Mouse (Mus musculus) hematopoietic stem cell, adult 5-6 weeks (primary cell): ENCODE data around the gene Cfap43. TPM values are rescaled to one million over a fixed set of nuclear protein-coding genes. Genes with fewer than 3 reads are reported as not detected.
A peak's percentile ranks its signal among the peaks of the same experiment; 100 is the strongest.

Experiments
- ATAC-seq, 2 experiments: fragments of 125-278 bp in 1 of 2; replicated peaks in 1 of 2; 2 replicates each; pipeline ENCODE4 v1.8.0; 2016 to 2017; ENCODE audit warnings: inconsistent platforms in 2 of 2, mild to moderate bottlenecking in 2 of 2, moderate number of reproducible peaks in 2 of 2, low read depth in 1 of 2, moderate TSS enrichment in 1 of 2; ENCODE audit not compliant: low FRiP score in 2 of 2, poor library complexity in 2 of 2, severe bottlenecking in 2 of 2, insufficient read depth in 1 of 2, low TSS enrichment in 1 of 2
- total RNA-seq: library from RNA; stranded (forward); fragments of 172-1452, 232-1000 nt; gene quantifications from 2 replicates; pipeline ENCODE4 v1.2.3, GENCODE M21; 2017

Cfap43 gene
- total RNA-seq, 1 experiment from 2014 or later = 0.10 TPM

DNA sequence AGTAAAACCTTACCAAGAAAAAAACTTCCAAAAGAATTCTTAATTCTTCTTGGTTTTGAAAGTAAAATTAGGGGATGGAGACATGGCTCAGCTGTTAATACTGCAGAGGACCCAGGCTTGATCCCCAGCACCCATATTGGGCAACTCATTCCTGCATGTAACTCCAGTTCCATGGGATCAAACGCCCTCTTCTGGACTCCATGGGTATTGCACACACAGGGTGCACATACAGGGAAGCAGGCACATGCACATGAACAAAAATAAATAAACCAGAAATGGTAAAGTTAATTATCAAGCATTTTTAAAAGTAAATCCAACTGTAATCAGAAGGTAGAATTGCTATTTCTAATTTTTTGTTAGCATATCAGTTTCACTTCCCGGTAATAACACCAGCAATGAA is 202.9 kb downstream of the Cfap43 start:
- no peak for ATAC-seq

DNA sequence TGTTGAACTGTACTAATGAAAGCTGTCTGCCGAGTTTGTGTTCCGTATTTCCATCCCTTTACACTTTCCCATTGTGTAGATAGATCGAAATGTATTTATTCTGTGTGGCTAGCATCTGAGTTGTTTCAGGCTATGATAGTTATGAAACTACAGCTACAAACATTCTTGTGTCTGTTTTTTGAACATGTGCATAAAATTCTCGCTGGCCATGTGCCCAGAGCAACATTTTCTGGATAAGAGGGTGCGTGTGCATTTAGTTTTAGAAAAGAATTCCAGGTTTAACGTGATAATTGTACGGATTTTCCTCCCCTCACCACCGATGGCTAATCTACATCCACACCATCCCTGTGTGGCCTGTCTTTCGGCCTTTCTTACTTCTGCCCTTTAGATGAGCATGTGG is 205.6 kb downstream of the Cfap43 start:
- no peak for ATAC-seq

DNA sequence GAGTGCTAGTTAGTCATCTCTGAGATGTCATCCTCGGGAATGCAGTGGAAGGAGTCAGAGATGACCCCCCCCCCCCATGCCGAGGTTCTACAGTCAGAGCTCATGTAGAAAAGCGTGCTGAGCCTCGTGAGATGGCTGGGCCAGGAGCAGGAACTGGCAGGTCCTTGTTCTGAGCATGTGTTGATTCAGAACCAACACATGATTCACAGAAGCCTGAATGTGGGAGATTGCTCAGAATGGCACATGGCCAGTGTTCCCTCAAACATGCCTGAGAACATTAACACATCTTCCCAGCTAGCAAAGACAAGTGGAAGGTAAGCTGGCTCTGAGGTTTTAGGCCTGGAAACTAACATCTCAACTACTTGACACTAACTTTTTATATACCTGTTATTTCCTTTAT is 208.7 kb downstream of the Cfap43 start:
- ATAC-seq = no peak

DNA sequence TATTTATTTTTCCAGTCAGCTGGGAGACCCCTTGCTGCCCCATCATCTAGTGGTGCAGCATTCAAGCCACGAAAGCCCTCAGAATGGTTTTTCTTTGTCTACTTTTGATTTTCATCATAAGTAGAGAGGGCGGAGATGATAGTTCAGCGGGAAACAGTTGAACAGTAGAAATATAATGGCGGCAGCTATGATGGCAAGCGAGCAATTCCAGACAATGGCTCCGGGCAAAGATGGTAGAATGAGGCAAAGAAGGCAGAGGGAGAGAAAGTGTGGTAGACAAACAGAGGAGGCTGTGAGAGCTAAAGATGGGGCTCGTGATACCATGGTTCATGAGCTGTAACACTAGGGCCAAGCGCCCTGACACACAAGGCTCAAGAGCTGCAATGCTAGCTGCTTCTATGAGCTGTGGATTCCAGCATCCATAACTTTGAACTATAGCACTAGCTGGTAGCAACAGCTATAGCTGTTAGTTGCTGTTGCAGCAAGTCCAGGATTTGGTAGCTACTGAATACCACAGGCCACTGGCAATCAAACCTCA is 213.2 kb downstream of the Cfap43 start:
- no peak for ATAC-seq

DNA sequence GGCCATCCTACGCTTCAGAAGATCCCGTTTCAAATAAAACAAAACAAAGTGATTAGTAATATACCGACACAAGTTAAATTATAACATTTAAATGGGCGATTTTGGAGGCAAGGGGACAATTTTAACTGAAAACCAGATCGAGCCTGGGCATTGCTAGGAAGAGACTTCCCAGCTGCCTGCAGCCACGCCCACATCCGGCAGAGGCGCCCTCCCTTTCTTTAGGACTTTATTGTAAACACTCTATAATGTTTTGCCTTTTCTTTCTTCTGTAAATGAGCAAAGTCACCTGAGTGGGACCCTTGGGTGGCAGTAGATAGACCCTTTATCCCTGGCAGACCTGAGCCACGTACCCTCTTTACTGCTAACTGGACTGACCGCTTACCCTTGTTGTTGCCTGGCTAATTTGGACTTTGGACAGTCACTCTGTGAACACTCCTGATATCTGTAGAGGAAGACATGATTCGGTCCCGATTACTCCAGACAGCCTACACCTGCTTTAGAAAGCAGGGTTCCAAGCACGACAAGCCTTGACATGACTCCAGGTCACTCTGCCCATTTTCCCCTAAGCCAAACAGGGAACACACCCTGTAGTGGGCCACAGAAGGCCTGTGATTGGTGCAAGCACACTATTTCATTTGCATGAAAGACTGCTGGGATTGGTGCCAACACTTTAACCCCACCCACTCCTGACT is 213.9 kb downstream of the Cfap43 start:
- no peak for ATAC-seq

DNA sequence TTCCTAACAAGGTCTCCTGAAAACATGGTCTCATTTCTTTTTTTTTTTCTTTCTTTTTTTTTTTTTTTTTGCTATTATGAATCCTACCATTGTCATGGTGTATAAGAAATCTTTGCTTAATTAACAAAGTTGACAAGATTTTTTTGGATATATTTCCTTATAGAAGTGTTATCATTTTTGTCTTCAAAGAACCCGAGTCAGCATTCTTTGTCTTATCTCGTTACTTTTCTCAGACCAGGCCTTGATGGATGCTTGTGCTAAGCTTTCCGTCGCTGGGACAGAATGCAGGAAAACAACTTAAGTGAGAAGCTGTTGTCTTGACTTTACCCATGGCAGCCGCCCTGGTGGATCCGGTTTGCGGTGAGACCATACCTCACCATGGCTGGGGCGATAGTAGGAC is 218.6 kb downstream of the Cfap43 start:
- no peak for ATAC-seq

DNA sequence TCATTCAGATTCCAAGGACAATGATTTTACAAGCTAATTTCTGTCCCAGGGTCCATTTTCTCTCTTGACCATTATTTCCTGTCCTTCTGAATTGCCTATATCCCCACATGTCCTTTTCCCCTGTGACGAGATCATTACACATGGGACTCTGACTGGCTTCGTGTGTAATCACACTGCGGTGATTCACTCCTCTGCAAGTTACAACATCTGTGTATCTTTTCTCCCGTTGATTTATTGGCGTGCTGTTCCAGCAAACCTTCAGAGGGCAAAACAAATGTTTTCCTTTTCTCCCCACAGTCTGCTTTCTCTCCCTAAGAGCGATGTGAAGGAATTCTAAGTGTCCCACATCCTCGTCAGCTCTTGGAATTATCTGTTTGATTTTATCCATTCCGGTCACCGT is 219.3 kb downstream of the Cfap43 start:
- no peak for ATAC-seq

DNA sequence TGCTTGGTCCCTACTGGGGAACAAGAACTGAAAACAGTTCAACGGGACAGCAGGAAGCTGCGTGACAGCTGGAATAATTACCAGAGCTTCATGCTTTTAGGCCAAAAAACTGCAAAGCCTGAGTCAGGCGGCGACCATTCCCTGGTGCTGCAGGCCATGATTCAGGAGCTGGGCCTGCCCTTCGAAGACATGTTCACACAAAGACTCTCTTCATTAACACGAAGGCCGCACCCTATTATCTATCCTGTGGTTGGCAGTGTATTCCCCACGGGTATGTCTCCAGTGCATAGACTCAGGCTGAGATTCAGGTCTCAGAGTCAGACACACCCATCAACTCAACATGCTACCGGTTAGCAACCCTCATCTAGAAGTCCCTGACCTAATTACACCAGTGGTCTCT is 220.8 kb downstream of the Cfap43 start:
- no peak for ATAC-seq

DNA sequence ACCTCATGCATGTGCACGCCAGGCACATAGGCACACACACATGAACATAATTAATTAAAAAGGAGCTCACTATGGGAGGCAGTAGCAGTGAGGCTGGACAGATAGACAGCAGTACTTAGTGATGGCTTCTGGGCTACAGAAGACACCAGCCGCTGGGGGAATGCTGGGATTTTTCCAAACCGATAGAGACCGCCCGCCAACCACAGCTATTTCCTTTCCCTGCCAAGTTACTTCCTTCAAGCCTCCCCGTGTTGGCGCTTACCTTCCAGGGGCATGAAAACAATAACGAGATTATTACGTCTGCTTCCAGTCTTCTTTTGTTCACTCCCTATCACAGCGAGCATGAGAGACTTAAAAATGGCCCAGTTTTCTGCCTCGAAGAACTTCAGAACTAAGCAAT is 222.0 kb downstream of the Cfap43 start:
- peak; percentile 71 to 74 for ATAC-seq

DNA sequence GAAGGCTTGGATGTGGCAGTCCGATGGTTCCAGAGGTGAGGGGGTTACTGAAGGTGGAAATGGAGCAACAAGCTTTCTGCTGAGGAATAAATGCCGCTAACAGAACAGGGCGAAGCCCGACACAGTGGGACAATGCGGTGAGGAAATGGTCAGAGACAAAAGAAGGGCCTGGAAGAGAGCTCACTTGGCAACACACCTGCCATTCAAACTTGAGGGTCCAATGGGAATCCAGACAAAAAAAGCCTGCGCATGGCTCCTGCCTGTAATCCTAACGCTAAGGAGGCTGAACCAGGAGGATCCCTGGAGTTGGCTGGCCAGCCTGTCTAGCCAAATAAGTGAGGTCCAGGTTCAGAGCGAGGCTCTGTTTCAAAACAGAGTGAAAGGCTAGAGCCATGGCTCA is 222.7 kb downstream of the Cfap43 start:
- no peak for ATAC-seq

DNA sequence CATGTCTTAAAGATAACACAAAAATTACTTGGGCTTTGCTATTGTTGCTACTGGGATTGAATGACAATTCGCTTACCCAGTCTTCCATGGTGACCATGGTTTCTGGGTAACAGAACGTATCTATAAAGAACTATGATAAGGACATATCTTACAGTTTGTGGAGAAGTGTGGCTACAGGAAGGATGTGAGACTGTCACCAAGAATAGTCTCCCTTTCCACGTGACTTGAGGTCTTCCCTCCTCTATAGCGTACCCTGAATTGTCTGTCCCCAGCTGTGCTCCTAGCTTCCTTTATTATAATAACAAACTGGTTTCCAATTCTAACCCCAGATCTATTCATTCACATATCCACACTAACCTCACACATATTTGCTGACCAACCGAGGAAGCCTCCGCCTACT is 223.4 kb downstream of the Cfap43 start:
- no peak for ATAC-seq

DNA sequence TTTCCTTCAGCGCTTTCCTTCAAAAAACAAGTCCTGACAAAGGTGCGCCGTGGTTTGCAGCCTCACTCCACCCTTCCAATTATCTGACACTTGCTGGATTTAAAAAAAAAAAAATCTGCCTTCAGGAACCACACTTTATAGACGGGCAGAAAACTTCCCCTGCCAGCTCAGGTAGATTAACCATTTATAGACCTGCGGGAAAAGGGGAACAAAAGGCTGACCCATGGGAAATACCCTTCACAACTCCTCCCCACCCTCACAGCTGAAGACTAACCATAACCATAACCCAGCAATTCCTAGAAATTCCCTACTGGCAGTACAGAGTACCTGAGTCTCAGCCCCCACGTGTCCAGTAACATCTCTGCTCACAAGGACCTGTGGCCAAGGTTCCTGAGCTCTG is 227.1 kb downstream of the Cfap43 start, which contains the start of gene Col17a1:
Gene Col17a1, minus strand, starts transcription at position 101 of the 400 bp plus-strand sequence.
- ATAC-seq = no peak

DNA sequence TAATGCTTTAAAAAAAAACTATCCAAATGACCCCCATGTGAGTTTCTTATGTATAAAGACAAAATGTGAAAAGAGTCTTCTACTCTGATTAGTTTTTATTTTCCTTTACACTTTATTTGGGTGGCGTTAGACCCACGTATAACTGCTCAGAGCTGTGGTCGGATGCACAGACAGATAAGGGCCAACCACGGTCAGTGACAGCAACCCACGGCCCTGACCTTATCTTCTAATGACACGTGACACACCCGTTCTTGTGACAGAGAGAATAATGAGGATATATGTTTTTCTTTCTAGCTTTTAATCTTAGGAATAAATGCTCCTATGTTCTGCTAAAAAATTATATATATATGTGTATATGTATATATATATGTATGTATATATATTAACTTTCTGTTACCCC is 229.5 kb downstream of the Cfap43 start:
- no peak for ATAC-seq

Other genes starting within 250 kb of the Cfap43 start
- not detected in 2 replicates for gene Col17a1, start 227.2 kb downstream of the Cfap43 start, total RNA-seq
- gene Sfr1, start 187.6 kb downstream of the Cfap43 start, total RNA-seq = 209 and 264 TPM in 2 replicates
- gene Gsto1, start 64.3 kb downstream of the Cfap43 start, total RNA-seq = 96.4 and 117 TPM in 2 replicates
- gene Gsto2, start 53.8 kb downstream of the Cfap43 start, total RNA-seq = not detected in 2 replicates
- 18.6 and 33.0 TPM in 2 replicates for gene Itprip, start within 50 bp of the Cfap43 start, total RNA-seq
- not detected in 2 replicates for gene Cfap58, start 18.4 kb upstream of the Cfap43 start, total RNA-seq